Mouse (Mus musculus) mature B cell (primary cell): ENCODE results near the gene Nav2.

ENCODE experiments used
- in situ Hi-C: fragments of 300-500 bp; cut with MboI; formaldehyde crosslinking; loops from 2 replicates; pipeline ENCODE4 v1.14.3; 2019

Gene Nav2

DNA sequence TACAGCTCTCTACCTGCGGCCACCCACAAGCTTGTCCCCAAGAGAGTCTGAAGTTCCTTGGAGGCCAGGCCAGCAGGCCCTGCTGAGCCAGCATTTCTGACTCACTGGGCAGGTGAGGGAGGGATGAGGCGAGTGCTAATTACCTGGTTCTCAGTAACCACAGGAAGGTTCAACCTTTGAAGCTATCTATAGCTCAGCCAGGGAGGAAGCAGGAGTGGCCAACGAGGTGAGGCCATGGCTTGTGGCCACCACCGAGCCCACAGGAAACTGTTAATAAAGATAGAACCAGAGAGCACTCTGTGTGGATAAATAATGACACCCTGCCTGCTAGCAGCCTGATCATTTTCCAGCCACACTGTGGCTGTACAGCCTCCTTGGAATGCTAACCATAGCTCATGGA lies 294.5 kb downstream of the Nav2 start:
- in situ Hi-C loops, result no loop called here

DNA sequence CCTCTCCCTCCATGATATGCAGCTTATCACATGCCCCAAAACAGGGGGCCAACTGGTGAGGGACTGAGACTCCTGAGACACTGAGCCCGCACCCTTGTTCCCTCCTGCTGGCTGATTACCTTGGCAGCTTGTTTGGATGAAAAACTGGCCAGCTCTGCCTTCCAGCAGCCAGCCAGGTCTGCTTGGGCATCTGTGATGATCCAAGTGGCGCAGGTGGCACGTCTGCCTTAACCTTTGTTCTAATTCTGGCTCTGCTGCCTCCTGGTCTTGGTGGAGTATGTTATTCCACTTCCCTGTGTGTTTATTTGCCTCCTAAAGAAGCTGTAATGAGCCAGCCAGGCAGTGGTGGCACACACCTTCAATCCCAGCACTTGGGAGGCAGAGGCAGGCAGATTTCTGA lies 296.3 kb downstream of the Nav2 start:
- in situ Hi-C loops, result no loop called here

DNA sequence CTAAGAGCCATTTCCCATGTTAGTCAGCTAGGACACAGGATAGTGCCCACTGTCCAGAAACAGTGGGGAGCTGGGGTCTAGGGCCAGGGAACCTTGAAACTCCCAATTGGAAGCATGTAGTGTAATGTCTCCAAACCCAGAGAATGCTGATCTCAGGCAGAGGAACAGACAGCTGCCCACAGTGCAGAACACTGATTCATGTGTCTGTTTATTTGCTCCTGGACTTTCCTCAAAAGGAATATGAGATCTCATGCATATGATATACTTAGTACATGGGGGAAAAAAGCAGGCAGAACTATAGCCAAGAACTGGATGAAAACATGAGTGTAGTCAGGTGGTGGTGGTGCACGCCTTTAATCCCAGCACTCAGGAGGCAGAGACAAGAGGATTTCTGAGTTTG lies 297.0 kb downstream of the Nav2 start:
- in situ Hi-C loops, result no loop called here

DNA sequence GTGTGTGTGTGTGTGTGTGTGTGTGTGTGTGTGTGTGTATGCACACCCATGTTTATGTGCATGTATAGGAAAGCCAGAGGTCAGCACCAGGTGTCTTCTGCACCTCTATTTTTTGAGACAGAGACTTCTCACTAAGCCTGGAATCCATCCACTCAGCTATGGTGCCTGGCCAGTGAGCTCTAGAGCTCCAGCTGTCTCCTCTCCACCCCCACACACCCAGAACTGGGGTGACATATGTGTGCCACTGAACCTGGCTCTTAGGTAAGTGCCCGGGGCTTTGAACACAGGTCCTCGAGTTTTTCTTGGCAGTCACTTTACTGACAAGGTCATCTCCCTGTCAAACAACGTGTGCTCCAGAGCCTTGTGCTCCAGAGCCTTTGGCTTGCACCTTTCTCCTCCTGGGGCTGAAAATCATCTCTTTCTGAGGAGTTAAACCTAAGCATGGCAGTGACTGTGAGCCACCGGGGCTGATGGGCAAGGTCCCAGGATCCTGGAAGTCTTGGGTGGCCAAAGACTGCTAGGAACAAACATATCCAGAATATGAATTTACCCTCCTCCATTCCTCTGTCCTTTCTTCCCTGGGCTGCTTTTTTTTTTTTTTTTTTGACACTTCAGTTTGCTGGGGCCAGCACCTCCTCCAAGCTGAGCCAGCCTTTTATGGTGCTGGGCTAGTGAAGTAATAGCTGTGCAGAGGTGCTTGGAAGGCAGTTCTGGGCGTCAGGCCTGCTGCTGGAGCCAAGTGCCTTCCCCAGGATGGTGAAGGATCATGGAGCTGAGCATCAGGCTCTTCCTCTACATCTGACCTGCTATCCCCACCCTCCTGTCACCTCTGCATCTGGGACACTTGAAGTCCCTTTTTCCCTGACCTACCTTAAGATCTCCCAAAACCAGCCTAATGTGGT lies 298.5 kb downstream of the Nav2 start:
- in situ Hi-C loops, result no loop called here

DNA sequence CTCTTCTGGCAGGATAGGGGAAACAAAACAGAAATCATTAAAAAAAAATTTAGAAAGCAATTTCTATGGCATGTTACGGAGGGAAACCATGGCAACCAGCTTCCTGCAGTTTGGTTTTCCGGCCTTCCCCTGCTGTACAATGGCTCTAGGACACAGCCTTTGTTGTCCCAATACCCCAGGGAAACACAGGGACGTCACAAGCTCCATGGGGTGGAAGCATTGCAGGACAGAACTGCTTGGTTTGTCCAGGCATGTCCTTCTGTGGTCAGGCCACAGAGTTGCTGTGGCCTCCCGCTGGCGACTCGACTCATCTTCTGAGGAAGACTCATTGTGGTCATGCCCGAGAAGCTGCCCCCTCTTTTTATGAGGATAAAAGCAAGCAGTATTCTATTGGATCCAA lies 301.0 kb downstream of the Nav2 start:
- in situ Hi-C loops, result no loop called here

DNA sequence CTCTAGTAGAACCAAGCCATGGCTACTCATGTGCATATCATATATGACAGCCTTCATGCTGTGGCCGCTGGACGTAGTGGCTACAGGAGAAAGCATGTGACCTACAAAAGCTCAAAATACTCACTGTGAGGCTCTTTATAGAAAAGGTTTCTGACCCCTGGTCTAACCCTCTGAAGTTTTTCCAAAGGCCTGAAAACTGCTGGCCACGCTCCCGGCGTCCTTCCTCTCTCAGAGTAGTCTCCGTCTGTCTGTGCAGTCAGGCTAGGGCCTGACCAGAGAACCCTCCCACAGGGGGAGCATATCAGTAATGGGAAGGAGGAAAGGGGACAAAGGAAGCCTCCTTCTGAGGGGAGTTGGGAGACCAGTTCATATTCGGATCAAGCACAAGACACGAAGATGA lies 302.2 kb downstream of the Nav2 start:
- in situ Hi-C loops, result no loop called here

DNA sequence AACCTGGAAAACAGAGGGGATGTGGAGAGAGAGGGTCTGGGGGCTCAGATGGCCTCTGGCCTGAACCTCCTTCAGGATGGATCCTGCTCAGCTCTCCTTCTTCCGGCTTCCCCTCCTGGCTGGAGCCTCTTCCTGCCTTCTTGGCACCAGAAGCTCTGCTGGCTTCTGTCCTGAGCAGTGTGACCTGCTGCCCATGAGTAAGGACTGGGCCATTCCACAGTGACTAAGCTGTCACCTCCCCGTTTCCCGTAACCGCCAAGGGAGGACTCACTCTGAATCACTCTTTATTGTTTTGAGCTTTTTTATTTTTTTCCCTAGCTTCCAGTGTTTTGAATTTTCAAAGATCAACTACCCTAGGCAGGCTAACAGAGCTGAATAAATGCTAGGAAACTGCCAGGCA lies 304.5 kb downstream of the Nav2 start:
- in situ Hi-C loops, result no loop called here

DNA sequence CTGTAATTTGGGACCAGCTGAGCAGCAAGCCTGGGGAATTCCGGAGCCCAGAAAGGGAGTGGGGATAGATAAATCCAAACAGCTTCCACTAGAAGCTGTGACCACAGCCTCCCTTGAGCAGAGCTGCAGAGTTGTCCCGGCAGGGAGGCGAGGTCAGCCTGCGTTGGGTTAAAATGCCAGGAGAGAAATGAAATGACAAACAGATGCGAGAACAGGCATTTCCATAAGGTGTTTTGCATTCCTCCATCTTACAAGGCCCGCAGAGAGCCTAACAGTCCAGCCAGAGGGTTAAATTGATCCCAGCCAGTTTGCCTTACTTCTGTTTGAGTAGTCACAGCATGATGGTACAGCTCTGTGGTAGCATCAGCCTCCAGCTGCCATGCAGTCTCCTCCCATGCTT lies 309.3 kb downstream of the Nav2 start:
- in situ Hi-C loops, result no loop called here

DNA sequence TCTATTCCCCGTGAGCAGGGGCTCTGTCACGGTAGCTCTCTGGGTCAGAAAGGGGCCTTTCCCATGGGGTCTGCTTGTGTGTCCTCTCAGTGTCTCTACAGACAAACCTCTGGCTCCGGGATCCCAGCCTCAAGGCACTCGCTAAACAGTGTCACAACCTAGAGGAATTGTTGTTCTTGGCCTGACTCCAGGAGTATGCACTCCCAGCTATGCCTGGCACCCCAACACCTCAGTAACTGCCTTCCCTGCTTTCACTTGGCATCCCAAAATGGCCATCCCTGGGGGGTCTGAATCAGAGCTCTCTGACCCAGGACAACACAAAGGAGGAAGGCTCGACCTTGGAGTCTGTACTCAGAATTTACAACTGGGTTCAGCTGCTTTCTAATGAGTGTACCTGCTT lies 317.2 kb downstream of the Nav2 start:
- in situ Hi-C loops, result no loop called here

DNA sequence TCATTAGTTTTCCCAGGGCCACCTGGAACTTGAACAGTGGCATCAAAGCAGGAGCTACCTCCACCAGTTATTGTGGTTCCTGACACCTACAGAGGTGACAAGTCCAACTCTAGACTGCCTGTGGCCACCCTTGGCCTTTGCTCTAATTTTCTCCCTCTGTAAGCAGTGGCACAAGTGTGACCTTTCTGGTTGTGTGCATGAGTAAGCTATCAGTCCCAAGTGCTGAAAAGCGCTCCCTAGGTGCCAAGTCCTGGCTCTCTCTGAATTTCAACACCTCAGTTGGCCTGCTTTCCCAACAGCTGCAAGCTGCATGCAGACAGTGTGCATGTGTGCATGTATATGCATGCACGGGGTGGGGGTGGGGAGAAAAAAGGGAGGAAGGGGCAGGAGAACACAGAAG lies 324.5 kb downstream of the Nav2 start:
- in situ Hi-C loops, result no loop called here

DNA sequence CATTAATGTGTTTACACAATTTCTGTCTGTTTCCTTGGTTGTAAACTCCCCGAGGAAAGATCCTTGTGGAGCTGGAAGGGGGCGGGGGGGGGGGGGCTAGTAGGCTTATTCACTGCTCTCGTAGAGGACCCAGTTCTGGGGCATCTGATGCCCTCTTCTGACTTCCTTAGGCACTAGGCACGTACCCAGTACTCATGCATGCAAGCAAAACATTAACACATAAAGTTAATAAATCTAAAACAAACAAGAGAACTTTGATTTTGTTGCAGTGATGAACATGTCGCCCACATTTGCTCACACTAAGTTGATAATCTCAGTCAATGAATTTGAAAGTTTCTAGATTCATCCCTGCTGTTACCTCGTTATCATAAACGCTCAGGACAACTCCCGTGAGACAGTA lies 325.8 kb downstream of the Nav2 start:
- in situ Hi-C loops, result no loop called here

DNA sequence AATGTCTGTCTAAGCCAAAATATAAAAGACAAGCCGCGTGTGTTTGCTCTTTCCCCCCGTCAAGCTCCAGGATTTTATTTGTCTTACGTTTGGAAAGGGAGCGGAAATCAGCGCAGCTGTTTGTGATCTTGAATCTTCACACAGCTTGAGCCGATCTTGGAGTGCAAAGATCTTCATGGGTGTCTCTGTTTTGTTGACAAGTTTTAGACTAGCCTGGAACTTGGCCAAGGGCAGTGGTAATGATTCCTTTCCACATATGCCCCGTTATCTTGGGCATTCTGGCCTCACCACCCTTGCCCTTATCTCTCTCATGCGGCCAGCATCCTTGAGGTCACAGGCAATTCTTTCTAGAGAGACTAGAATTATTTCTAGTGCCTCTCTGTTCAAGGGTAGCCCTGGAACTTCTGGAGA lies 326.8 kb downstream of the Nav2 start:
- in situ Hi-C loops, result no loop called here

DNA sequence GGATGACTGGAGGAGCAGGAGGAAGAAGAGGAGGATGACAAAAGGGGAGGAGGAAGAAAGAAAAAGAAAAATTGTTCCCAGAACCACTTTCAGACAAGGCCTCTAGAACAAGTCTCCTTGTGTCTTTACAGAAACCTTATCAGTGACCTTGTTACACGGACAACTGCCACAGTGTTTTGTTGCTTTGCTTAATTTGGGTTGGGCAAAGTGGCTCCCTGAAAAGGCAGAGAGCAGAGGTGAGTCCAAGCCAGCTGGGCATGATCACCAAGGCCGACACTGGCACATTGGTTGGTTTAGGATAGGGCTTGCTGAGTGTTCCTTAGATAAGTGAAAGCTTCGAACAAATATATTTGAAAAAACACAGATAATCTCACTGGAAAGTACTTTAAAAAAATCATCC lies 327.3 kb downstream of the Nav2 start:
- in situ Hi-C loops, result no loop called here

DNA sequence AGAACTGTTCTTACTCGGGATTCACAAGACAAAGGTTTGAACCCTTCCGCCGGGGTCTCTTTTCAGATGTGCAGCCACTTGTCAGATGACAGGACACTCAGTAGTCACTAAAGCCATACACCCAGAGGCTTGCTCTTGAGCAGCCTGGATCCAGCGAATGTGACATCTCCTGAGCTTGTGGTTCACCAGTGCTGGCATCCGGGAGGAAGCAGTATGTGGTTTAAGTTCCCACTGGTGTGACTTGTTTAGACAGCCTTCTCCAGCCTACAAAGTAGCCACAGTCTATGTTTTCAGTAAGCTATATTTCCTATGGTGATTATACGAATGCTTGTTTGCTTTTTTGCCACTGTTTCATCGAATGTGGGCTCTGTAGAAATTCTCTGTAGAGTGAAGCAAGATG lies 331.9 kb downstream of the Nav2 start:
- in situ Hi-C loops, result no loop called here

DNA sequence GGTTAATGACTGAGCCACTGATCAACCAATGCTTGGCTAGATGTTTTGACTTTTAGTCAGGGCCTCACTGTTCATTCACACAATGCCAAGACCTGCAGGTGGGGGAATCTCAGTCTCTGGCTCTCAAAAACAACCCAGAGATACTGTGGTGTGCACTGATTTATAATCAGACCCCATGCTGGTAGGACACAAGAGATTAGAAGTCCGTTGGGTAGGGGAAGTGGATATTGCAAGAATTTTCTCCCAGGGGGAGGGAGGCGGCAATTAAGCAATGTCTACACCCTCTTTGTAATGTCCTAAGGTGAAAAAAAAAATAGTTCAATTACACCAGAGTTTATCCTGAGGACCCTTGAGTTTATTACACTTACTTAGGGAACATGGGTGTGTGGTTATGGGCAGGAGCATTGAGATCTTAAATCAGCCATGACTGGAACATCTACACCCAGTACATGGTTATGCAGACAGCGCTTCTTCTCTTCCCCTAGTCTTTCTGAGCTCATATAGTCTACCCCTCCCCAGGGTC lies 332.8 kb downstream of the Nav2 start:
- in situ Hi-C loops, result no loop called here

DNA sequence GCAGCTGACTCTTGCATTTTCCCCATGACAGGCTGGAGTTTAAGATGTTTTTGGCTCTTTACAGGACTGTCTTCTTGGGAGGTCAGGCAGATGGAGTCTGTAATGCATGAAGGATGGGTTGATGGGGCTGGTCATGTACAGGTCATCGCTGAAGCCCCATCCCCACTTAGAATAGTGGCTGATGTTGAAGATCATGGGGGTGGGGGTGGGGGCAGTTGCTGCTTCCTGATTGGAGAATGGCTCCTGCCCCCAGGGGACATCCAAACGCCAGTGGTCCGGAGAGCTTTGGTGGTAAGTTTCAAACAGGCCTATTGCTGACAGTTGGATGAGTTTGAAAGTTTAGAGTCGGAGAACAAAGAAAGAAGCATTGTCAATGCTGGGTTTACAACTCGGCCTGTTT lies 333.7 kb downstream of the Nav2 start:
- in situ Hi-C loops, result no loop called here

DNA sequence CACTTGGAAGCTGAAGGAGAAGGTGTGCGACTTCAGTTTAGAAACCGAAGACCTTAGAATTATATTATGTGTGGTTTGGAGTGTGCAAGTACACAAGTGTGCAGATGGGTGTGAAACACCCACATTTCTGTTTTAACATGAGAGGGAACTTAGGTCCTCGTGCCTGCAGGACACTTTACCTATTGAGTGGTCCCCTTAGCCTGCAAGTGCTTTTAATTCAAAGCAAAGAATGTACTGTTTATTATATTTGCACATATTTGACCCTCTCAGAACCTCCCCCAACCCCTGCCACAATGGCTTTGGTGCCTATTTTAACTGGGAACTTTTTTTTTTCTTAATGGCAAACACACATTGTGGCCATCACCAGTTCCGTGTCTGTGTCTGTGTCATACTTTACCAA lies 334.6 kb downstream of the Nav2 start:
- in situ Hi-C loops, result no loop called here

DNA sequence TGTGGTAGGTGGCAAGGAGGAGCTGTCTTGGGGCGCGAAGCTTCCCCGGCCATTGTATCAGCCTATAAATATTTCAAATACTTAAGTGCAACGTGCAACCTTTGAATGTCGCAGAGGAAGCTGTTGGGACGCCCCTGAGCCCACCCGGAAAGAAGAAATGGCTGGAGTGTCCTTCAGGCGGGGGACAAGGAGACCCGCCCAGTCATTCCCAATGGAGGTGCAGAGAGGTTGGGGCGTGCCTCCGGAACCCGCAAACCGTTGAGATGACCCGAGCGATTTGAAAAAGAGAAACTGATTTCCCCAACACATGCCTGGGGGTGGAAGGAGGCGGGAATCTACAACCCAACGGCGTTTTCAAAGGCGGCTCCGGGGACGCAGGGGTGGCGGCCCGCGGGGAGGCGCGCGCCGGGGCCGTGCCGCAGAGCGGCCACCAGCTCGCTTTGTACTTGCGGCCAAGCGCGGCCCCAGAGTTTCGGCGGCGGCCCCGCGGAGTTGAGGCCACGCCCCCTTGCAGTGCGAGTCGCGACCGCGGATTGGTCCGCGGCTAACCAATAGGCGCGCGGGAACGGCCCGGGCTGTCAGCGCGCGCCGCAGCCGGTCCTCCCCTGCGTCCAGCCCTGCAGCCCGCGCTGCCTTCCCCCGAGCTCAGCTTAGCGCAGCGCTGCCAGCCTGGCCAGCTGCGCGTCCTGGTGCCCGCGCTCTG lies 337.2 kb downstream of the Nav2 start:
- in situ Hi-C loops, result no loop called here

DNA sequence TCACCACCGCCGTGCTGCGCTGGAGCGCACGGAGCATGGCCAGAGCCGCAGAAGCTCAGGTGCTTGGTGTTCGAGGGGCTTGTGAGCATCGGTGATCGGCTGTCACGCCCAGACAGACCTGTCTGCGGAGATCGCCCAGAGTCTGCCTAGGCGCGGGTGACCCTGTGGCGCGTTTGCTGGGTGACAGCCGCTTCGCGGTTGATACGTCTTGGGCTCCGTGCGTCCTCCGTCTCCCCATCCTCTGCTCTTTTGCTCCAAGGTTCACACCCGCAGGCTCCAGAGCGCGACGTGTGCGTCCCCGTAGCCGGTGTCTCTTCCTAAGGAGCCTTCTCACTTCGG lies 337.7 kb downstream of the Nav2 start:
- in situ Hi-C loops, result no loop called here

DNA sequence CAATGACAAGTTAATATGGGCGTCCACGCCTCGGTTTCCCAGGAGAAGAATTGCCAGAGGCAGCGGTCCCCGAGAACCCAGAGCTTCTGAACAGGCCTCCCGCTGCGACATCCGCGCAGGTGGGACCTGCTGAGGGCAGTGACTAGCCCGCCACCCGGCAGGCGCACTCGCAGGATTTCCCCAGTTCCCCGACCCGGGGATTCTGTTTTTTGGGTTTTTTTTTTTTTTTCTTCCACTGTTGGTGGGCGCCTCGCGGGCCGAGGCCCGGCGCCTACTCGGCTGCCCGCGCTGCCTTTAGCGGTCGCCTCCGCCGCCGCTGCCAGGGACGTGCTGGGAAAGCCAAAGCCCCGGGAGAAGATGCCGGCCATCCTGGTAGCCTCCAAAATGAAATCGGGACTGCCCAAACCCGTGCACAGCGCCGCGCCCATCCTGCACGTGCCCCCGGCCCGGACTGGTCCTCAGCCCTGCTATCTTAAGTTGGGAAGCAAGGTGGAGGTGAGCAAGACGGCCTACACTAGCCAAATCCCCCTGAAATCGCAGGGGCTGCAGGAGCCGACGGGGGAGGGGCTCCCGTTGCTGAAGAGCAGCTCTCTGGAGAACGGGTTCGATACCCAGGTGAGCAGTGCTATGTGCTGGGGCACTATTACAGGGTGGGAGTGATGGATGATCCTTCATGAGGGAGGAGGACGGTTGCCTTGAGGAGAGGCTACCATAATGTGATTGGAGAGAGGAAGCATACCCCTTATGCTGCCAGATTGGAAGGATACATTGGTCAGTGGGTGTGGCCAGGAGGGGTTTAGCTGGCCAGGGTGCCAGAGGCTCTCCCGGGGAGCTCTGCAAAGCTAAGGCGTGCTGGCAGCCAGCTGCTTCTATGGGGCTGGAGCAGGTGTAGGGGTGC lies 338.3 kb downstream of the Nav2 start:
- in situ Hi-C loops, result no loop called here

DNA sequence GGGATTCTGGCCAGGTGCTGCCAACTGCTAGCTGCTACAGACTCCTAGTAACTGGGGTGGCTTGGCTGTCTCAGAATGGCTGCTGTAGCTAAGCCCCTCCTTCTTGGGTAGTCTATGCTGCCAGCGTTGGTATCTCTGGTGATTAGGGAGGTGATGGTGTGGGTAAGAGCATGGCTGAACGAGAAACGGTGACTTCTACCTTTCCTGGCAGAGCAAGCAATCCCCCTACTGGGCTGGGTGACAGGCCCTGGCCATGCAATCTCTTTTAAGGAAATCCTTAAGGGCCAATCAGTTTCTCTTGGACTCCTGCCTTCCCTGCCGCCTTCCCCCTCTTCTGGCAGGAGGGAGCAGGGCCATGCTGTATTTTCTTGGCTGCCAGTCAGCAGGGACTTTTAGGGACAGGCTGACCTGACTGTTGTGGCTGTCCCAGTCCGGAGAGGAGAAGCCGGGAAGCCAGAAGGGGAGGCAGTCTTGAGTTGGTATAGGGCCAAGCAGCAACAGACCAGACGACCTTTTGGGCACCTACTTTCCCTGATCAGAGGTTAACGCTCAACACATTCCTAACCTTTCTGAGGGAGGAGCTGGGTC lies 339.3 kb downstream of the Nav2 start:
- in situ Hi-C loops, result no loop called here
